Mouse (Mus musculus): Measurements from ENCODE around the gene Celf2. TPM values are rescaled to one million over a fixed set of nuclear protein-coding genes. Genes with fewer than 3 reads are reported as not detected.

The Celf2 gene
- total RNA-seq, 4 experiments from 2014 or later: 407 to 514 (median 457) TPM

- no peak for DNase-seq (ENCODE audit: low spot score in 2 of 2)
Measured at GRCm38 (mm10) chr2:7207691-7208504, 301.5 kb downstream of the Celf2 start.

- DNase-seq (ENCODE audit: low spot score in 2 of 2): no peak
Measured at GRCm38 (mm10) chr2:7193413-7193812, 315.9 kb downstream of the Celf2 start.

- no peak for DNase-seq (ENCODE audit: low spot score in 2 of 2)
Measured at GRCm38 (mm10) chr2:7179186-7179585, 330.2 kb downstream of the Celf2 start.

DNA sequence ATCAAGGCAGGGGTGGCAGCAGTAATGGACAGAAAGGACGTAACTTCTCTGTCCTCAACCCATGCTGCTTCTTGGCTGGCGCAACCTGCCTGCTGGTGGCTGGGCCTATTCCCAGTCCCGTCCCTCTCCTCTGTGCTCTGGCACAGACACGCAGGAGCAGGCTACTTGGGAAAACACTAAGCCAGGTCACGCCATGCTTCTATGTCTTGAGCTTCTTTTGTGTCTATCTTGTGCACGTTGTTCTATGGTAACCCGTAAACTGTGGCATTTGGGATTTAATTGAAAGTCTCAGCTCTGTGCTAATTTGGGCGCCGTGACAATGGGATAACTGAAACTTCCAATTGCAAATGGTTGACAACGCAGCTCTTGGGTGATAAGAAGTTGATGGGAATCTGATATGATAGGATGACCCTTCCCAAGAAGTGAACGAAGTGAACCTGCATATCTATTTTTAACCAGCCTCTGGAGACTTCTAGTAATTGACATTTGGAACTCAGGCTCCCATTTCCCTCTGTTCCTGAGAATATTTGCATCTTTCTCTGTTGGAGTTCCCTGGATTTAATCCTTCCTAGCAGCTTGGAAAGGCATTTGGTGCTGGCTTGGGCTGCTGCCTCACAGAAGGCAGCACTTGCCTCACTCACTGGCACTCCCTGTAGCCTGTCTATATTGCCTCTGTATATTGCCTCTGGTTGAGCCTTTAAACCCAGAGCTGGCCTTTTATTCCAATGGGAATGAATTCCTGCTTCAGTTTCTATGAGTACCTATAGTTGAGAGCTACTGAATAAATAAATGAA, 335.9 kb downstream of the Celf2 start:
- DNase-seq (ENCODE audit: low spot score in 2 of 2): peak in 1 of 2 experiments; percentile 47

DNA sequence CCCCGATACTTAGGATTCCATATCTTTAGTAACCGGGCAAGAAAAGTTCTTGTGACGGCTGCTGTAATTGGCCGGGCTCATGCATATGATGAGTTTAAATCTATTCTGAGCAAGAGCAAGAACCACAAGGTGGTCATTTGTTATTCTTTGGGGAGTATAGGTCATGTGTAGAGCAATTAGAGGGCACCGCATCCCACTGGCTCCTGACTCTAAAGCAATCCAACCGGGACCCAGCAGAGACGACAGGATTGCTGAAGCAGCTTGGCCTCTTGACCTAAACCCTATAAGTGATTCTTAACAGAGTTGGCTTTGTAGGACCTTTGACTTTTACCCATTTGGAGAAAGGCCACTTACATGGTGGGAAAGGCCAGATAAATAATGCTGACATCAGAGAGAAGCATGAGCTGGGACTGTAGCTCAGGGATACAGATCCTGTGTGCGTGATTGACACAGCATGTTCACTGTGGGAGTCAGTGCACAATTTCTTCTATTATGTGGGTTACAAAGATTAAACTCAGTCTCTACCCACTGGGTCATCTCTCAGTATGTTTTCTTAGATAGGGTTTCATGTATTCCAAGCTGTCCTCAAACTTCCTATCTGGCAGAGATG, 338.2 kb downstream of the Celf2 start:
- DNase-seq (ENCODE audit: low spot score in 2 of 2): no peak

GRCm38 (mm10) chr2:7165786-7166185, 343.6 kb downstream of the Celf2 start:
- no peak for DNase-seq (ENCODE audit: low spot score in 2 of 2)

- no peak for DNase-seq (ENCODE audit: low spot score in 2 of 2)
Measured at GRCm38 (mm10) chr2:7160108-7160507, 349.3 kb downstream of the Celf2 start.

DNA sequence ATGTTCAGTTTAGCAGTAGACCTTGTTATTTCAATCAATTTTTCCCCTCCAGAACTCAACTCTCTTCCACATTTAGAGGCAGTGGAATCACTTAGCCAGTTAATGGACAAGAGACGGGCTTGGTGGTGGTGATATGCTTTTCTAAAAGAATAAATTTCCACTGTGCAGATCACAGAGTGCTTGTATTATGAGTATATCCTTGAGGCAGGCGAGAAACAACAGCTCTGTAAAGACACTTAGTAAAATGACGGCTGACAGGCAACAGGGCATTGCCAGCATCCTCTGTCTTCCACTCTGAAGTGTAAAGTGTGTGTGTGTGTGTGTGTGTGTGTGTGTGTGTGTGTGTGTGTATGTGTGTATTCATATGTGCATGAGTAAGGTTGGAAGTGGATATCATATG, 362.1 kb downstream of the Celf2 start:
- no peak for DNase-seq (ENCODE audit: low spot score in 2 of 2)

DNA sequence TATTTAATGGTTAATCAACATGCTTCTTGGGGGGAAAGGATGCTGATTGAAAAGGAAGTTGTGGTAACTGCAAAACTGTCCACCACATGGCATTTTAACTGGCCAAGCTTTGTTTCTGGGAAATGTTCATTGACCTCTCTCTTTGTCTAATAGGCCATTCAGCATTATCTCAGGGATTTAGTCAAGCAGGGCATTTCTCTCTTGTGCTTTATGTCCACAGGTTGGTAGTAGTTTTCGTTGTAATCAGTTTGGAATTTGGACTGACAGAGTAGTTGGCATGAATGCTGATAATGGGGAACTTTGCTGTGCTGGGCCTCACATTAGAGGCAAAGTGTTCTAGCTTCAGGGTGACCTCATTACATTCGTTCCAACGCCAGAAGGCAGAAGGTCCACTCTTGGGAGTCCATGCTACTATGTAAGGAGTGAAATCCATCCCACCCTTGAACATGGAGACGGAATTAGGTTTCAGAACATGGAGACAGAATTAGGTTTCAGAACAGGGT, 363.8 kb downstream of the Celf2 start:
- DNase-seq (ENCODE audit: low spot score in 2 of 2): no peak

- DNase-seq (ENCODE audit: low spot score in 2 of 2): no peak
Measured at GRCm38 (mm10) chr2:7144871-7145270, 364.5 kb downstream of the Celf2 start.

DNA sequence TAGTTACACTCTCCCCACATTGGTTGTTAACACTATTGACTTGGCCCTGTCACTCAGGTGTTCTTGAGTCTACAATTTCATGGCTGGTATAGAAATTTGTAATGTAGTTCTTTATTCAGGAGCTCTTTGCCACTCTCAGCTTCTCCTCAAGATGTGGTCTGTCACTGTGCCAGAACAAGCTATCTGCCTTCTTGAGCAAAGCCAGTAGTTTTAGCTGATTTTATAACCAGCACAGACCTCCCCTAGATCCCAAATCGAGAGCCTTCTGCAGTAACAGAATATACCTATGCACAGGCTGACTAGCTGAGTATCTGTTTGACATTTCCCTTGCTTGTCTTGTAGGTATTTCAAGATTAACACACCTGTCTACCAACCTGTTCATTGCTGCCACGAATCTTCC, 386.0 kb downstream of the Celf2 start:
- no peak for DNase-seq (ENCODE audit: low spot score in 2 of 2)

DNA sequence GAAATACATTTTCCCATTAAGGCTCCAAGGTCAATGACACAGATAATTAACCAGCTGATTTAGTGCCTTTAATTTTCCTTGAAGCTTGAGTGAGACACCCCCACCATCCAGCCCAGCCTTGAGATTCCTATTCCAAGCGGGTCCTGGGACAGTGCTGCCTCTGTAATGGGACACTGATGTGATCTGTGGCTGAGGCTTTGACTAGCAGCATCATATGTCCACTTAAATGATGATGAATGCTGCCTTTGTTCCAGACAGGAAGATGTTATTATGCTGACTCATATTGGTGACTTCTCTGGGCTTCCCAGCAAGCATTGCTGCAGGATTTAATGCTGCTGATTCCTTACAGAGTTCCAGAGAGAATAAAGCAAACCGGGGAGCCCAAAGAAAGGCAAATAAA, 393.6 kb downstream of the Celf2 start:
- no peak for DNase-seq (ENCODE audit: low spot score in 2 of 2)

- DNase-seq (ENCODE audit: low spot score in 2 of 2): no peak
Measured at GRCm38 (mm10) chr2:7115161-7115560, 394.2 kb downstream of the Celf2 start.

GRCm38 (mm10) chr2:7113738-7114137, 395.6 kb downstream of the Celf2 start:
- DNase-seq (ENCODE audit: low spot score in 2 of 2): no peak

DNA sequence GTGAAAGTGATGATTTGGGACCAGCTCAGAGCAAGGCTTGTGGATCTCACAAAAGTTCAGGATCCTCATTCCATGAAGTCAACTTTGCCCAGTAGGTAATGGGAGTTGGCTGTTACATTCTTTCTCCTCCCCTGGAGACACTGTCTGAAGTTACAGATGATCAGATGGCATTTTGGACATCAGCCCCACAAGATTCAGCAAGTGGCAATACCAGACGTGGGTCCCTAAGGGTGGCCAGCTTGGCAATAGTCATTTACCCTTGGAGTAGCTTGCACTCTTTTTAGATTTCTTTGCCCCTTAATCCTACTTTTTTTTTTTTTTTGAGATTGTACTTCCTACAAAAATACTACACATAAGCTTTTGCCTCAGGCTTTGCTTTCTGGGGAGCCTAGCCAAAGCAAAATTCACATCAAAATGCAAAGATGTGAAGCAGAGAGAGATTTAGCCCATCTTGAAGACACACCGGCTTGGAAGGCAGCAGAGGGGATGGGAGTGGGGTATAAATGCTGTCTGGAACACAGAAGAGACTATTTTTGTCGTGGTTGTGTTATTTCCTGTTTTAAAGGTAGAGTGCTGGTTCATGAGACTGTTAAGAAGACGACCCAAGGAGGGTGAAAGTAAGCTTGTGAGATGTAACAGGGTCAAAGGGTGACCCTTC, 397.1 kb downstream of the Celf2 start:
- no peak for DNase-seq (ENCODE audit: low spot score in 2 of 2)

DNA sequence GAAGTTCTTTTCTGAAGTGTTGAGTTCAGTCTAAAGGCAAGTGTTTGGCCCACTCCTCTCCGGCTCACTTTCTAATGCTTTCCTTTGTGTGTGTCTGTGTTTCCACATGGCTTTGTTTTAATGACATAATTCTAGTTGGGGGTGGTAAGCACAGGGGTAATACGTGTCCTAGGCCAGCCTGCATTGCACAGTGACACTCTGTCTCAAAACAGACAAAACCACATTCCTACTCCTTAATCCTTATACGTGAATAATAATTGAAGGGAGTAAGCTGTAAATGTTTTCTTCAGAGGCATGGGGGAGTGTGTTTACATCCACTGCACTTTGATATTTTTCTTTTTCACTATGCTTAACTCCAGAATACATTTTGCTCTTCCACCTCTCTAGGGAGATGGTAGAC, 415.9 kb downstream of the Celf2 start:
- no peak for DNase-seq (ENCODE audit: low spot score in 2 of 2)

GRCm38 (mm10) chr2:7092641-7093040, 416.7 kb downstream of the Celf2 start:
- DNase-seq (ENCODE audit: low spot score in 2 of 2): no peak

DNA sequence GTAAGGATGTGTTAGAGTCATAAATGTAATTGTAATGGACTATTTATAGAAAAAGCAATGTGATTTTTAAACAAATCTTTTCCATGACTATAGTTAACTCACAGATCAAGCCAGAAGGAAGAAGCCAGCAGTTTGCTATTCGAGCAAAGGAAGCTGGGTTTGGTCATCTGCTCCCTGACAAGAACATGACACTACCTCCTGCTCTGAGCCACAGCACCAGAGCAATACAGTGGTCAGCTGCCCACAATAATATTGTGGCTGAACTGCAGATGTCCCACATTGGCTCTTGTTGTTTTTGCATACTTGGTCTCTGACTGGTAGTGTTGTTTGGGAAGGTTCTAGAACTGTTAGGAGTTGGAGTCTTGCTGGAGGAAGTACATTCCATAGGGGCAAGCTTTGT, 418.9 kb downstream of the Celf2 start:
- DNase-seq (ENCODE audit: low spot score in 2 of 2): no peak

GRCm38 (mm10) chr2:7089069-7089834, 420.1 kb downstream of the Celf2 start:
- DNase-seq (ENCODE audit: low spot score in 2 of 2): peak in 1 of 2 experiments; percentile 65

- no peak for DNase-seq (ENCODE audit: low spot score in 2 of 2)
Measured at GRCm38 (mm10) chr2:7088536-7088935, 420.8 kb downstream of the Celf2 start.

DNA sequence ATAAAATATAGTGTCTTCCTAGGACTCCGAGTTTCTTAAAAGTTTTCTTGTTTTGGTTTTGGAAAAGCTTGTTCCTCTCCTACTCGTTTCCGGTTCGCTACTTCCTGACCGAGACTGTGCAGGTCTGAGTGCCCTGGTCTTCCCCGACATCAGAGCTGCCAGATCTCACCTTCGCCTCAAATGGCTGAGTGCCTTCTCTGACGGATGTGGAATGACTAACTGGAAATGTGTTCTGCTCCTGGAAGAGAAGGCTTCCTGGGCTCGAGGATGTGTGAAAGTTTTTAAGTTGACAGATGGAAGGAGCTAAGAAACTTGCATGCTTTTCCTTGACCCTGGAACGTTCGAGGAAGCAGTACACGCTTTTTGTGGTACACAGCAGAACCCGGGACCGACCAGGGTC, 421.9 kb downstream of the Celf2 start:
- no peak for DNase-seq (ENCODE audit: low spot score in 2 of 2)
